Mouse (Mus musculus) adrenal gland, adult 18-20 months (tissue): Measurements from ENCODE around the gene Gm37240. TPM values are rescaled to one million over a fixed set of nuclear protein-coding genes. Genes with fewer than 3 reads are reported as not detected.

ENCODE experiments used
- DNase-seq, 2 experiments: peaks; one replicate each; pipeline ENCODE4 v3.0.0; 2021 to 2022; ENCODE audit warnings: low spot score in 2 of 2
- total RNA-seq, 2 experiments: library from RNA; stranded (reverse); gene quantifications; 1 replicate in 1 of 2; 2 replicates in 1 of 2; pipeline ENCODE4 v1.2.3; 2021

Gm37240 gene
- total RNA-seq, 2 experiments from 2014 or later: 5.7 to 7.9 TPM

DNA sequence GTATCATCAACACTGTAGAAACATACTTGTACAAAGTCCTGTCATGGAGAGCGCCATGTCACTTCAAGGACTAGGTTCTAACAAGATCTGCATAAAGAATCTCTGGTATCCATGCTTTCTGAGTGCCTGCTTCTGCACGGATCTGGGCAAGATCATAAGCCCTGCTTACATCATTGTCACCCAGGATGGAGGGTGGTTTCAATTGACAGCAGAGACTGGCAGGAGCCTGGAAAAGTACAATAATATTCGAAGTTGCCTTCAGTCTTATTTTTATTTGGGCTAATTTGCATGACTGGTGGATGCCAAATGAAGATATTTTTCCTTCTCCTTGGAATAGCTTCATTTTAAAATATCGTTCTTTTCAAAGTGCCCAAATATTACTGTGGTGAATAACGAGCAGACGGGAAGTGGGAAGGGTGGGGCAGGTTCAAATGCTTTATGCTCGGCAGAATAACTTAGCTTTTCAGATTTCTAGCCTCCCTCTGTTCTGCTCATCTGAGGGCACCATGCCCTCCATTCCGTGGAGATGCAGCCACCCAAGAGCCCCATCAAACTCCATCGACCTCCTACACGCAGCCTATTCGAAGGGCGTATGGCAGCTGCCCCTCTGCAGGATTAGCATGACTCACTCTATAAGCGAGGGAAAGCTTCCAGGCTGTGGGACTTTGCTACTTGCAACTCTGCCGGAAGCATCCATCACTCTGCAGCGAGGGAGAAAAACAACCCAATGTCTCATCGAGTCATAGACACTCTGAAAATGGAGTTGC is 518.8 kb downstream of the Gm37240 start:
- DNase-seq: no peak

DNA sequence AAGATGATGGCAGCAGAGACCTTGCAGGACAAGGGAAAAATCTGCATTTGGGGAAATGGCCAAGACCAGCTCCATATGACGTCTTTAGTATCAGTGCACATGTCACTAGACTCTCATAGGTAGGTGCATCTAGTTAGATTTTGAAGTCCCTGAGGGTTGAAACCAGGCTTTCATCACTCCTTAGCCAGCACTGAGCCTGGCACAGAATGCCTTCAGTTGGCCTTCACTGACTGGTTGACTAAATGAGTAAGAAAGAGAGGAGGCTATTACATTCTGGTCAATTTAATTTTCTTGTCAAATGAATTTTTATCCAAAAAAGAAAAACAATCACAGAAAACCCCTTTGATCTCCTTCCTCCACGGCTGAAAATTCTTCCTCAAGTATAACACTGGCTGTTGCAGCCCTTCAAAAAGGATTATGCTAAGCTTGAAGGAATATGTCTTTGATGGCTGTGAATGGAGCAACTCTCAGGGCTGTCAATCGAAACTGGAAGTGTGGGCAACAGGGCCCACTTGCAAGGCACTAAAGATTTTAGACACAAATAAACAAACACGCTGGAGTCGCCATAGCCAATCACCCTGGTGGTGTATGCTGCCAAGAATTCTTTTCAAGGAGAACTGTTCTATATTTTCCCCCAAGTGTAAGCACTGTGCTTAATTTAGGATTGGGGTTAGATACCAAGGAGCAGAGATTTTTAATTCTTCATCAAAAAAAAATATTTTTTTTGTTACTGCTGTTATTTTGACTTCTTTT is 522.6 kb downstream of the Gm37240 start:
- DNase-seq: no peak

DNA sequence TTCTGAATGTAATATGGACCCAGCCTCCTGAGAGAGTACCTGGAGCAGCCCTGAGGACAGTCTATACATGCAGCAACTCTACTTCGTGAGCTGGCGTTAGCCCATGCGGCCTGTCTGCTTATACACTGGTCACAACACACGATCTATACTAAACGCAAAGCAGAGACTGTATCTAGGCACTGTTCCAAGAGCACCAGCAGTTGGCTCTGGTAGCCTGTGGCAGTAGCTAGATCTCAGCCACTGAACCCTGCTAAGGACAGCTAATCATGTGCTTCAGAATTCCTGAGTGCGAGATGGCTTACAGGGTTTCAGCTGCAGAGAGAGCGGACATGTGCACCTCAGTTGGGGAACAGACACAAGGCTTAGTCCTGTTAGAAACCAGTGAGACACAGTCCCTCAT is 524.4 kb downstream of the Gm37240 start:
- DNase-seq: no peak

DNA sequence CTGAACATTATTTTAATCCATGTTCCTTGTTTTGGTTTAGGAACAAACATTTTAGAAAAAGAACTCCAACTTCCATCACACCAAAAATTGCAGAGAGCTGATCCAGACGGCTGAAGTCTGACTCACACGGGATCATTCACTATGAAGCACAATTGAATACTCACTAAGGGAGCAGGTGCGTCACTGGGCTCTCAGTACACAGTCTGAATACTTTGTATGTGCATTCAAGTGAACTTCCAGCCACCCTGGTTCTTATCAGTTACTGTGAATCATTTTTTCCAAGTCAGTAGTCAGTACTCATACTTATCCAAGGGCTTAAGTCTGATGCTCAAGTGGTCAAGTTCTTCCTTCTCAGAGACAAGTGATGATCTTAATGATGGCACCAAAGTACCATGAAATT is 530.9 kb downstream of the Gm37240 start:
- no peak for DNase-seq

DNA sequence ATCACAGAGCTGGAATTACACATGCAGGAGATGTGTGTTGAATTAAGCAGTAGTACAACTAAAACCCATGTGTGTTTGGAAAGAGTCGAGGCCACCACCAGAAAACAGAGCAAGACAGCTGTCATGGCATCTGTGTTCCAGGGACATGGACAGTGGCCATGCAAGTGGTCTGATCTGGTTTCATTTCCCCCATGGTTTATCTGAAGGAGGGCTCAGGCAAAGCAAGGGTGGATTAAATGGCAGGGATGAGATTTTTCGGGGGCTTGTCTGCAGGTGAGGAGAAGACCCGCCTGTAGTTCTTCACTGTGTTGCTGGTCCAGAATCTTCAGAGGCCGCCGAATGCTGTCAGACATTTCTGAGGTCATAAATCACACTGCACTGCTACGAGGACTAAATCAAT is 539.3 kb downstream of the Gm37240 start:
- DNase-seq: no peak

DNA sequence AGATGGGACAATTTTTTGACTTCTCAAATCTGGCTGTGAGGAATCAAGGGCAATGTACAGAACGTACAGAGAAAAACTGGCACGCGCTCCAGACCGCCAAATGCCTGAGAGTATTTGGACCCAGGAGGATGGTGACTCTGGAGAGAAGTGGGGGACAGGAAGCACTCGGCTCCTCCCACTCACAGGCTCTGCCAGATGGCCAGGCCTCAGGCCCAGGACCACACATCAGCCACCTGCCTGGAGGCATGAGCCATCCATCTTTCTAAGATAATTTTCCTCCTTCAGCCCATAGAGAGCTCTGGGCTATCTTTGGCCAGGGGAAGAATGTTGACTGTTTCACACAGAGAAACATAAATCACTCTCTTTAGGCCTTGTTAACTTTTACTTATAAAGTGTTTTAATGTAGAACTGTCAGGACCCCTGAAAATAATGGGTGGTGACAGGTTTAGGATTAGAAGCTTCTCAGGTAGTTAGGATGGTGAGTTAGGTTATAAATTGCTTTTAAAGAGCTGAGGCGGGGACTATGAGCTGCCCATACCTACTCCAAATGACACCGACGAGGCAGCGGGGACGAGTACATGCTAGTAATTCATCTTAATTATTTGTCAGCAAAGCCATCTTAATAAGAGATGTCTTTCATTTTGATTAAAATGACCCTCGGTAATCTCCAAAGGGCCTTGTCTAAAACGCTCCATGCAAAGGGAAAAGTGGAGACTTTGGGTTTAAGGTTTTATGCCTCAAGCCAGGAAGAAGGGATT is 546.0 kb downstream of the Gm37240 start:
- no peak for DNase-seq

DNA sequence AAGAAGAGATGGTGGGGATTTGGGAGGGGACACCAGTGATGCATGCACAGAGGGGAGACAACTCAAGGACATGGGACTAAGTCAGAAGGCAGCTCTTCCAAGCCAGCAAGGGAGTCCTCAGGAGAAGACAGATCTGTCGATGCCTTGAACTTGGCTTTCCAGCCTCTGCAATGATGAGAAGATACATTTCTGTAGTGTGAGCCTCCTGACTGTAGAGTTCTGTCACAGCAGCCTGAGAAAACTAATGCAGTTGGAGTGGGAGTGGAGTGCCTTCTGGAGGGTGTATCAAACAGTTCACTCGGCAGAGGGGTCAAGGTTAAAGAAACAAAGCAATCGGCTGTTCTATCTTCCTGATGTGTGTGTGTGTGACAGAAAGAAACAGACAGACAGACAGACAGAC is 546.8 kb downstream of the Gm37240 start:
- no peak for DNase-seq

DNA sequence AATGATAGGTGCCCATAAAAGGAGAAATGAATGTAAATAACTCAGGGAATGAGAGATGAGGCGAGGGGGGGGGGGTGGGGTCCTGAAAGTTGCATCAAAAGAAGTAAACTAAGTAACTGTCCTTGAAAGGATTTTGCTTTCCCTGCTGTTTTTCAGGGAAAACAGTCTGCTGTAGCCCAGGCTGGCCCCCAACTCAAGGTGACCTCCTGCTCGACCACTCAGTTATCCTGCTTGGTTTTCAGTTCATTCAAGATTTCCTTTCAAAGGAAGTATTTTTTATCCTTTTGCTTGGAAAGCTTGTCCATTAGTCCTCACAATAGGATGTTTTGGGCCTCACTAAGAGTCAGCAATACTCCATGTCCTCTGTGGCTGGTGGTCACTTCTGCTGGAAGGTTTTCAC is 547.4 kb downstream of the Gm37240 start:
- DNase-seq: no peak

DNA sequence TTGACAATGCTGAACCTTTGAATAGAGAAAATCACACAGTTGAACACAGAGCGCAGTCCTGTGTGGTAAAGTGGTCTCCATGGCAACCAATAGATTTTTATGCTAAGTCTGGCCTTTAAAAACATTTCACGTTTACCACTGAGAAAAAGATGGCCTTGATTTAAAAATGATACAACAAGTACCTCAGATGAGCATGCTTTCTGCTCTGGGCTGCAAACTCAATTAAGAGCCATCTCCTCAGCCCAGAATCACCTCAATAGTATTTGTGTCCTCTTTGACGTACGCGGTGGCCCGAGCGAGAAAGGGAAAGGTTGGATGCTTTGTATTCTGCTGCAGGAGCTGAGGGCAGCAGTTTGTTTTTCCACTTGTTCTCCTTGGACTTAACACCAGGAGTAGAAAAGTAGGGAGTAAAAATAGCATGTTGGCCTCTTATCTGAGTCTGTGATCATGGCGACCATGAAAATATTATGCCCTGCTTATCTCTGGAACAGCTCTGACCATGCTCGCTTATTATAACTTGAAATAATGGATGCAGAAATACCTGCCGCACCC is 548.0 kb downstream of the Gm37240 start:
- no peak for DNase-seq

DNA sequence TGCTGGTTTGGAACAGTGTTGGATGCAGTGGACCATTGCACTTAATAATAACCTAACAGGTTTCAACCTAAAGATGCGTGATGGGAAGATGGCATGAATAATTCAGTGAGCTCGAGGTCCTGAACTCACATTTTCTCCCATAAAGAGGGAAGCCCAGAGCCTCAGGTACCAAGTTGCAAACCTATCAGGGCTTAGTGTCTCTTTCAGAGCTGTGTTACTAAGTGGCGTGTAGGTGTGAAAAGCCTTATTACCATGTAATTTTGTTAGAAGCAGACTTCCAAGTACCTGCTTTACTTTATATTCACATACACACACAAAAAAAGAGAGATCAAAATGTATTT is 548.6 kb downstream of the Gm37240 start:
- no peak for DNase-seq

DNA sequence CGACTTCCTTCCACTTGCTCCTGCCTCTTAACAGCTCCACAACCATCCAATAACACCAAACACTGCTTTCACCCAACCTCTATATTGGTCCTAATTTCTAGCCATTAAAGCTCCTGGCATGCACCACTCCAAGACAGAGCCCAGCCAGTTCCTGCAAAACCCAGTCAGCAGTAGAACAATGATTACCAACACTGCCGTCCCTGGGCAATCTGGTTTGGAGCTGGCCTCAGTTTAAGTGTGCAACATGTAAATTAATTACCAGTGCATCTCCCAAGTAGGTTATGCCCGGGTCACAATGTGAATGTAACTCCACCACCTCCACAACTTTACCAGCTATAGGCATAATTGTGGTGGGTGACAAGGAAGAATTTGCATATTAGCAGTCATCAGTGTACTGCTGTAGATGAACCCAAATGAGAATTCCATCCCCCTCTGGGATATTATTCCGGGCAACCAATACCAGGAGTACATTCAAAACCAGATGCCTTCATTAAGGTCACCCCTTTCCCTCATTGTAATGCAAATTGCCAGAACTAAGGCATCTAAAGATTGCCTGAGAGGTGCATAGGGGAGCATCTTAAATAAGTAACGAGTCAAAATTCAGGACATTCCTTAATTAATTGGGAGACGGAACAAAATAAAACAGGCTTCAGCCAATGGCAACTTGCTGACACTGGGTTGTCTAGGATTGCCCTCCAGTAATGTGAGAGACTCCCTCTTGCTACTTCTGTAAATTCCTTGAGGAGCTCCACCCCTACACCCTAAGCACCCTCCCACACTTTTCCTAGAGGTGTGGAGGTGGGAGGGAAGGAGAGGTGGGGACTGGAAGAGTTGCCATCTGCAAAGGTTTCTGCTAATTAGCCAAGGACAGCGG is 549.2 kb downstream of the Gm37240 start:
- DNase-seq: no peak

DNA sequence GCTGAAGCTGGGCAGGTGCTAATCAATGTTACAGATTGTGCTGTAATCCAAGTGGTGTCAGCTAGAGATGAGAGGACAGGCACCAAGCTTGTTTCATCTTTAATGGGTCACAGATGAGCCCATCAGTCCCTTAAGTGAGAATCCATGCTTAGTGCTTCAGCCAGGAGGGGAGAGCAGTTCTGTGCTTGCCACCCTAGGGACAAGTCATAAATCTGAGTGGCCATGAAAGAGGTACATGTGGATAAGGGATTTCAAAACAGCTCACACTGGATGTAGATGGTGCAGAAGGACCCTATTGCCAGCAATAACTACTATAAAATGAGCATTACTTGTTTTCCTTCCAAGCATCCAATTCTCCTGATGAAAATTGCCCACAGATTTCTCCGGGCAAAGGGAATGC is 551.8 kb downstream of the Gm37240 start:
- no peak for DNase-seq

DNA sequence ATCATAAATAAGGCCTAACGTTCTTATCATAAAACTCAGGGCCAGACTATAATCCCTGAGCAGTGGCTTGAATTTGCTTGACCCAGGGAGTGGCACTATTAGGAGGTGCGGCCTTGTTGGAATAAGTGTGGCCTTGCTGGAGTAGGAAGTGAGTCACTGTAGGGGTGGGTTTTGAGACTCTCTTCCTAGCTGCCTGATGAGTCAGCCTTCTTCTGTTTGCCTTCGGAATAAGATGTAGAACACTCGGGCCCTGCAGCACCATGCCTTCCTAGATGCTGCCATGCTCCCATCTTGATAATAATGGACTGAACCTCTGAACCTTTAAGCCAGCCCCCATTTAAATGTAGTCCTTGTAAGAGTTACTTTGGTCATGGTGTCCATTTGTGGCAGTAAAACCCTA is 555.0 kb downstream of the Gm37240 start:
- DNase-seq: no peak

DNA sequence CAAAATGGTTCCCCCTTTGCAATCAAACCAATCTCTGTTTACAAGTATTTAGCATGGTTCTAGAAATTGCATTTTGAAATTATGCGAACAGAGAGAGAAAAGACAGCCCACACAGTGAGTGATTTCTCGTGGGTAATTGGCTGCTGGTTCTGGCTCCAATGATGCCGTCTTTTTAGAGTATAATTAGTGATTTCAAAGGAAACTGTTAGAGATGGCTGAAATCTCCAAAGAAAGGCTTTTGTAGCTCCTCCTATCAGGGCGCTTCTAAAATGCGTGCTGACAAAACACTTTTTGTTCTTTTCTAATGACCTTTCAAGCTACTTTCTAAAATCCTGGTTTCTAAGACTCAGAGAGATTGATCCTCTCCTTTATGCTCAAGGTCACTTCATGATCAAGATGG is 569.1 kb downstream of the Gm37240 start:
- DNase-seq: no peak

DNA sequence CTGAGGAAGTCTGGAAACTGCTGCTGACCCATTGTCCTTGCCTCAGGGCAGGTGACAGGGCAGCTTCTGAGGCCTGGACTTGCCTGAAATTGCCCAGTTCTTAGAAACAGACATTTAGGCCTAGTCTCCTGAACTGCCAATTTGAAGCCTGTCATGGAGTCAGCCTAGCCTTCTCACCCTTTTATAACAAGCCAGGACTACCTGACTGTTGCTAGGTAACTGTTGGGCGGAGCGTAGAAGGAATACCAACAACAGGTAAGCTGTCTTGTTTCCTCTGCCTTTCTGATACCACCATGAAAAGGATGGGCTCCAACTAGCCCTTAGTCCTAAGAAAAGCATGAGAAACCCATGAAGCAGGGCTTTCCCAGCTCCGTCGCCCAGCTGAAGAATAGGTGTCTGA is 570.0 kb downstream of the Gm37240 start:
- no peak for DNase-seq

DNA sequence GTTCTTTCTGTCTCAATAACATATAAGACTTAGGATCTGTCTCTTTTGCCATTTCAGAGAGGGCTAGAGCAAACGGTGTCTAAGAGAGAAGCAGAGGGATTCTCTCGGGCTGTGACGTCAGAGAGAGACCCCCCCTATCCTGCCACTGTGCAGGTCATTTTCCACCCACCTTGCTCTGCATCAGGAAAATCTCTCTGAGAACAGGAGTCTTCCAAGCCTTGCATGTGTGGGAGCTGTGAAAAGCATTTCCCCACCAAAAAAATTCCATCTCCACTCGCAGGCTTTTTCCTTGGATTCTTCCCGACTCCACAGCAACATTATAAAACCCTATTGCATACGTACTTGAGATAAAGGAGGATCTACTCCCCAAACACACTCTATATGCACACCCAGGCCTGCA is 572.4 kb downstream of the Gm37240 start:
- DNase-seq: no peak

DNA sequence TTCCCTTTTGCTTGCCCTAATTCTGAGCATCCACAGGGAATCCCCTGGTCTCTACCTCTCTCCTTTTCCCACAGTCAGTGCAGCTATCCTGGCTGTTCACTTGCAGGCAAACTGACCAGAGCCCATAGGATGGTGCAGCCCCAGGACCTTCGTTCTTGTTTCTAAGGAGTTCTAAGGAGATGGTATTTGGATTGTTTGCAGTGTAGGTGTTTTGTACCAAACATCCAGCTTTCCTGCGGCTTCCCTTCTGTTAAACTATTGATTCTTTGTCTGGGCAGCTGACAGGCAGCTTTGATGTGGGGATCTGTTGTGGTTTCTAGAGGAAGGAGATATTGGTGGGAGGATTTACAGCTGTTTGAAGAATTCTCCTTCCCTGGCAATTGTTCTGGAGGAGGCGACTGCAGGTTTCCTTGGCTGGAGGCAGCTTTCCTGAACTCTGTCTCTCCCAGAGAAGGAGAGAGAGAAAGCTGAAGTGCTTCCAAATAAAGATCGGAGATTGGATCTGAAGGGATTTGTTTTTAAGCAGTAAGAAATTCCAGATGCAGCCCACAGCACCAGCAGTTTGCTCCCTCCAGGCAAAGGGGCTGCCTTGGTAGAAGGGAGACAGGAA is 573.6 kb downstream of the Gm37240 start:
- DNase-seq: no peak

DNA sequence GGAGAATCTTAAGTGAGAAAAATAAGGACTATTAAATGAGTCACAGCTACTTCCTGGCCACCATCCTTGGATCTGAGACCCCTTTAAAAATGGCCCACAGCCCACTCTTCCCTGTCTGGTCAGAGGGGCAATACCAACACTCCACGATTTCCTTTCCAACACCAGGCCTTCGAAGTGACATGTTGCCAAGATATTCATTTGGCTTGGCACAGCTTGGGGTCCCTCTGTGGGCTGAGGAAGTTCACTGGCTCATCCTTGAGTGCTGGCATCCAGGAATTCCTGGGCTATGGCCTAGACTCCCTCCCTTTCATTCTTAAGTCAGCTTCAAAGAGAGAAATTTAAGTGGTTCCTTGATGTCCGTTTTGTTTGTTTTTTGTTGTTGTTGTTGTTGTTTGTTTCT is 576.1 kb downstream of the Gm37240 start:
- no peak for DNase-seq

DNA sequence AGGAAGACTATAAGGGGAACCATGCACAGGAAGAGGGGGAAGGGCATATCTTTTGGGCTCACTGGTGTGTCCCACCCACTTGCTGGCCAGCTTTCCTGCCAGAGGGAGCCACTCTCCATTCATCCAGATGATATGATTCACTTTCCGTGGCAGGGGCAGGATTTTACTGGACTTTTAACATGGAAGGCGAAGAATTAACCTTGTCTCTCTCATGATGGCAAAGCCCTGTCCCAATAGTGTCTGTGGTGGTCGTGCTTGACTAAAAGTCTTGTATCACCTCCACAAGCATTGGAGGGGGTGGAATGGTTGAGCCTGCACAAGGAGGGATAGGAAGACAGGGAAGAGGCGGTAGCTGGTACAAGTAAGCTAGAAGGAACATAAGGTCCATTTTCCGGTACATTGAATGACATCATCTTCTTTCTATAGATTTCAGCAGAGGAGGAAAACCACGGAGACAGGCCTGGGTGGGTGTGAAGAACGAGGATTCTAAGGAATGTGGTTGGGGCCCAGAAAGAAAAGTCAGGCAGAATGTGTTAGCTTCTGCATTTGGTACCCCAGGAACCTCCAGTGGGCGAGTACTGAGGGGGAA is 576.8 kb downstream of the Gm37240 start:
- no peak for DNase-seq

DNA sequence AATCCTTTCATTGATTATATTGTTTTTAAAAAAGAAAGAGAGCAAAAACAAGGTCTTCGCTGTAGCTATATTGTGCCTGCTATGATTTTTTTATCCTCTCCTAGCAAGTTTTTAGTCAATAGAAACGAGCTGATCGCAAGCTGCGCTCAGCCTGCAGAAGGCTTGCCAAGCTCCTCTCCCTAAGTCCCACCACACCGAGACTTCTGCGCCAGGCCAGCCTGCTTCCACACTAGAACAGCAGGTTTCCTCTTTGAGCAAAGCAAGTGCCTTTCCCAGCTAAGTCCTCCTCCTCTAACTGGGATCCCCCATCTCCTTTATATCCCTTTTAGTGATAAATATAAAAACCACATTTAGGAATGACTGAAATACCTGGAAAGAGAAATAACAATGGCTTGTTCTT is 578.1 kb downstream of the Gm37240 start:
- DNase-seq: no peak
